In genomic region chr14:30011886-30012560, GRCm38 (mm10) we compare ENCODE assay signal across 13 mouse cellular contexts. TPM values are rescaled to one million over a fixed set of nuclear protein-coding genes. Genes with fewer than 3 reads are reported as not detected.
A peak's percentile ranks its signal among the peaks of the same experiment; 100 is the strongest.
DNase-seq lines count a peak whose midpoint lies in the region; ATAC-seq and TF ChIP-seq lines count a peak whose summit lies in the region.
"Had no signal": no experiment of that assay in that cellular context is flagged by ENCODE, and none has a peak within 500 bp of the region (broad histone marks: within the 10 kb centered on the region; RNA-seq: fewer than 3 reads in every experiment).

No protein-coding gene starts in this region.

- 67% methylated on average over 10 of the region's 10 CpGs for WGBS in forebrain, postnatal 0 days
- 86% methylated on average over 10 of the region's 10 CpGs for WGBS in forebrain, embryonic 13.5 days
- 73% methylated on average over 10 of the region's 10 CpGs for WGBS in midbrain, postnatal 0 days
- WGBS in midbrain, embryonic 15.5 days: 81% methylated on average over 10 of the region's 10 CpGs
- WGBS in limb, embryonic 14.5 days: 67% methylated on average over 10 of the region's 10 CpGs

- H3K4me2 ChIP-seq in forebrain, postnatal 0 days (ENCODE audit: low read depth): no peak overlapping the region
- H3K4me2 ChIP-seq in forebrain, embryonic 13.5 days: no peak overlapping the region
- H3K4me2 ChIP-seq in midbrain, postnatal 0 days (ENCODE audit: low read depth, low read length, poor library complexity, severe bottlenecking): no peak overlapping the region
- H3K4me2 ChIP-seq in midbrain, embryonic 15.5 days: no peak overlapping the region
- H3K4me2 ChIP-seq in limb, embryonic 14.5 days (replicated peaks; ENCODE audit: low read depth, low read length, severe bottlenecking): no peak overlapping the region
- H3K4me2 ChIP-seq: embryonic facial prominence, embryonic 13.5 days; midbrain, embryonic 12.5 days had no signal

- no peak overlapping the region for H3K9ac ChIP-seq in forebrain, postnatal 0 days
- no peak overlapping the region for H3K9ac ChIP-seq in forebrain, embryonic 13.5 days
- no peak overlapping the region for H3K9ac ChIP-seq in midbrain, postnatal 0 days (replicated peaks; ENCODE audit: low read length, poor library complexity, severe bottlenecking)
- no peak overlapping the region for H3K9ac ChIP-seq in midbrain, embryonic 15.5 days
- H3K9ac ChIP-seq in limb, embryonic 14.5 days (ENCODE audit: low read depth, low read length, severe bottlenecking): no peak overlapping the region
- H3K9ac ChIP-seq: embryonic facial prominence, embryonic 13.5 days; midbrain, embryonic 12.5 days had no signal

- H3K4me3 ChIP-seq in forebrain, postnatal 0 days (ENCODE audit: low read depth, low read length): no peak overlapping the region
- no peak overlapping the region for H3K4me3 ChIP-seq in forebrain, embryonic 13.5 days
- no peak overlapping the region for H3K4me3 ChIP-seq in midbrain, postnatal 0 days (ENCODE audit: low read depth, low read length)
- no peak overlapping the region for H3K4me3 ChIP-seq in midbrain, embryonic 15.5 days
- no peak overlapping the region for H3K4me3 ChIP-seq in limb, embryonic 14.5 days (replicated peaks; ENCODE audit: low read length)
- H3K4me3 ChIP-seq: embryonic facial prominence, embryonic 13.5 days; midbrain, embryonic 12.5 days had no signal

- H3K36me3 ChIP-seq in forebrain, postnatal 0 days (ENCODE audit: insufficient read depth): no peaks in the 10 kb centered on the region
- no peaks in the 10 kb centered on the region for H3K36me3 ChIP-seq in forebrain, embryonic 13.5 days (ENCODE audit: poor library complexity, severe bottlenecking)
- no peaks in the 10 kb centered on the region for H3K36me3 ChIP-seq in midbrain, postnatal 0 days (ENCODE audit: insufficient read depth, low read length)
- no peaks in the 10 kb centered on the region for H3K36me3 ChIP-seq in midbrain, embryonic 15.5 days (replicated peaks)
- H3K36me3 ChIP-seq in limb, embryonic 14.5 days (ENCODE audit: control insufficient read depth, insufficient read depth, low read length): no peaks in the 10 kb centered on the region
- H3K36me3 ChIP-seq: embryonic facial prominence, embryonic 13.5 days; midbrain, embryonic 12.5 days had no signal

- peaks cover 11% of the 10 kb centered on the region for H3K4me1 ChIP-seq in forebrain, postnatal 0 days (ENCODE audit: insufficient read depth)
- peaks cover 10% of the 10 kb centered on the region for H3K4me1 ChIP-seq in forebrain, embryonic 13.5 days
- H3K4me1 ChIP-seq in midbrain, postnatal 0 days (ENCODE audit: insufficient read depth, low read length): peaks cover 8% of the 10 kb centered on the region; the same call in 1 of the 2 replicates
- H3K4me1 ChIP-seq in midbrain, embryonic 15.5 days: peaks cover 10% of the 10 kb centered on the region
- peaks cover 20% of the 10 kb centered on the region for H3K4me1 ChIP-seq in limb, embryonic 14.5 days (ENCODE audit: control insufficient read depth, insufficient read depth, low read length)

- no peaks in the 10 kb centered on the region for H3K27me3 ChIP-seq in forebrain, postnatal 0 days (ENCODE audit: insufficient read depth, low read length)
- H3K27me3 ChIP-seq in forebrain, embryonic 13.5 days: peaks cover 24% of the 10 kb centered on the region; the same call in 1 of the 2 replicates
- H3K27me3 ChIP-seq in midbrain, postnatal 0 days (ENCODE audit: insufficient read depth, low read length): peaks cover 5% of the 10 kb centered on the region; the same call in 1 of the 2 replicates
- peaks cover 19% of the 10 kb centered on the region for H3K27me3 ChIP-seq in midbrain, embryonic 15.5 days (replicated peaks)
- peaks cover 7% of the 10 kb centered on the region; the same call in 1 of the 2 replicates for H3K27me3 ChIP-seq in limb, embryonic 14.5 days (ENCODE audit: control insufficient read depth, insufficient read depth, low read length)

- DNase-seq in forebrain, postnatal 0 days: no peak
- peak; percentile 42 for DNase-seq in midbrain, postnatal 0 days (ENCODE audit: low spot score)
- peak; percentile 82 for DNase-seq in kidney, adult 18-20 months
- no peak for DNase-seq in limb, embryonic 14.5 days (ENCODE audit: low spot score)
- no peak for DNase-seq in urinary bladder, postnatal 14 days (ENCODE audit: low spot score)
- no peak for DNase-seq in spleen, adult 18-20 months
- DNase-seq: gastrocnemius, postnatal 14 days; heart, postnatal 4 days; liver had no signal

- H3K9me3 ChIP-seq in forebrain, postnatal 0 days (ENCODE audit: low read length): no peaks in the 10 kb centered on the region
- no peaks in the 10 kb centered on the region for H3K9me3 ChIP-seq in forebrain, embryonic 13.5 days (replicated peaks)
- H3K9me3 ChIP-seq in midbrain, postnatal 0 days (ENCODE audit: low read length): no peaks in the 10 kb centered on the region
- H3K9me3 ChIP-seq in midbrain, embryonic 15.5 days: no peaks in the 10 kb centered on the region
- H3K9me3 ChIP-seq in limb, embryonic 14.5 days (ENCODE audit: control insufficient read depth, low read length): no peaks in the 10 kb centered on the region
- H3K9me3 ChIP-seq: embryonic facial prominence, embryonic 13.5 days; midbrain, embryonic 12.5 days had no signal

- H3K27ac ChIP-seq in forebrain, postnatal 0 days (ENCODE audit: low read depth, low read length): no peak overlapping the region
- H3K27ac ChIP-seq in forebrain, embryonic 13.5 days: no peak overlapping the region
- H3K27ac ChIP-seq in midbrain, postnatal 0 days (ENCODE audit: low read depth, low read length): no peak overlapping the region
- H3K27ac ChIP-seq in midbrain, embryonic 15.5 days: no peak overlapping the region
- H3K27ac ChIP-seq in limb, embryonic 14.5 days (replicated peaks; ENCODE audit: low read depth, low read length): no peak overlapping the region
- H3K27ac ChIP-seq: midbrain, embryonic 12.5 days had no signal

- TF ChIP-seq CTCF in forebrain, postnatal 0 days (IDR thresholded peaks at IDR 0.05; ENCODE audit: low read depth): no peak
- TF ChIP-seq CTCF in midbrain, postnatal 0 days (IDR thresholded peaks at IDR 0.05): no peak

- no peak for TF ChIP-seq POLR2A in limb, embryonic 14.5 days (IDR thresholded peaks at IDR 0.05; ENCODE audit: borderline replicate concordance, extremely low read depth, insufficient read depth, insufficient read length)

- 0 out of 2 replicates have a peak, but pooled peaks have one; percentile 36 for ATAC-seq in forebrain, postnatal 0 days
- ATAC-seq in forebrain, embryonic 13.5 days: no peak
- no peak for ATAC-seq in midbrain, postnatal 0 days (ENCODE audit: low FRiP score)
- no peak for ATAC-seq in midbrain, embryonic 15.5 days (replicated peaks)
- ATAC-seq in limb, embryonic 14.5 days (ENCODE audit: low FRiP score, low read depth): 0 out of 2 replicates have a peak, but pooled peaks have one; percentile 55

RNA-seq across cellular contexts. Expression of gene Chdh, which starts 3.2 kb away (rescaled TPM):
- 0.86 and 1.5 TPM in 2 replicates for total RNA-seq in forebrain, postnatal 0 days (2014; rRNA removed)
- 0.21 TPM in 2 replicates for polyA plus RNA-seq in forebrain, postnatal 0 days (2015; fragmentation: Nextera tagmentation; extraction: Ambion mirVana)
- polyA plus RNA-seq in forebrain, embryonic 13.5 days (2015; fragmentation: Nextera tagmentation; extraction: Ambion mirVana): 0.04 TPM in 2 replicates
- total RNA-seq in midbrain, postnatal 0 days (2014; rRNA removed): 1.6 and 2.5 TPM in 2 replicates
- polyA plus RNA-seq in midbrain, postnatal 0 days (2015; fragmentation: Nextera tagmentation; extraction: Ambion mirVana): 0.34 and 0.65 TPM in 2 replicates
- 0.40 and 0.48 TPM in 2 replicates for polyA plus RNA-seq in midbrain, embryonic 15.5 days (2015; fragmentation: Nextera tagmentation; extraction: Ambion mirVana)
- 1.3 TPM in 2 replicates for polyA plus RNA-seq in limb, embryonic 14.5 days (2012; rRNA removed)
- polyA plus RNA-seq in limb, embryonic 14.5 days (2014; fragmentation: Nextera tagmentation; extraction: Ambion mirVana): 0.43 and 0.66 TPM in 2 replicates

RNA-seq across cellular contexts. Expression of gene Il17rb, which starts 3.3 kb away (rescaled TPM):
- total RNA-seq in forebrain, postnatal 0 days (2014; rRNA removed): 0.71 and 0.92 TPM in 2 replicates
- polyA plus RNA-seq in forebrain, postnatal 0 days (2015; fragmentation: Nextera tagmentation; extraction: Ambion mirVana): 0.54 and 1.1 TPM in 2 replicates
- 0.88 and 1.1 TPM in 2 replicates for polyA plus RNA-seq in forebrain, embryonic 13.5 days (2015; fragmentation: Nextera tagmentation; extraction: Ambion mirVana)
- total RNA-seq in midbrain, postnatal 0 days (2014; rRNA removed): 1.7 and 1.9 TPM in 2 replicates
- polyA plus RNA-seq in midbrain, postnatal 0 days (2015; fragmentation: Nextera tagmentation; extraction: Ambion mirVana): 1.3 and 1.8 TPM in 2 replicates
- 2.1 TPM in 2 replicates for polyA plus RNA-seq in midbrain, embryonic 15.5 days (2015; fragmentation: Nextera tagmentation; extraction: Ambion mirVana)
- polyA plus RNA-seq in limb, embryonic 14.5 days (2012; rRNA removed): 1.3 TPM in 2 replicates
- 1.3 and 1.7 TPM in 2 replicates for polyA plus RNA-seq in limb, embryonic 14.5 days (2014; fragmentation: Nextera tagmentation; extraction: Ambion mirVana)

RNA-seq across cellular contexts. Expression of gene Actr8, which starts 33.9 kb away (rescaled TPM):
- 58.3 and 68.6 TPM in 2 replicates for total RNA-seq in forebrain, postnatal 0 days (2014; rRNA removed)
- polyA plus RNA-seq in forebrain, postnatal 0 days (2015; fragmentation: Nextera tagmentation; extraction: Ambion mirVana): 38.6 and 49.2 TPM in 2 replicates
- polyA plus RNA-seq in forebrain, embryonic 13.5 days (2015; fragmentation: Nextera tagmentation; extraction: Ambion mirVana): 87.0 and 98.0 TPM in 2 replicates
- total RNA-seq in midbrain, postnatal 0 days (2014; rRNA removed): 43.7 and 44.7 TPM in 2 replicates
- 46.5 and 49.0 TPM in 2 replicates for polyA plus RNA-seq in midbrain, postnatal 0 days (2015; fragmentation: Nextera tagmentation; extraction: Ambion mirVana)
- 84.8 and 86.1 TPM in 2 replicates for polyA plus RNA-seq in midbrain, embryonic 15.5 days (2015; fragmentation: Nextera tagmentation; extraction: Ambion mirVana)
- 41.5 and 60.6 TPM in 2 replicates for polyA plus RNA-seq in limb, embryonic 14.5 days (2012; rRNA removed)
- 47.7 and 52.1 TPM in 2 replicates for polyA plus RNA-seq in limb, embryonic 14.5 days (2014; fragmentation: Nextera tagmentation; extraction: Ambion mirVana)

RNA-seq across cellular contexts. Expression of gene Selenok, which starts 43.9 kb away (rescaled TPM):
- 95.6 and 154 TPM in 2 replicates for total RNA-seq in forebrain, postnatal 0 days (2014; rRNA removed)
- polyA plus RNA-seq in forebrain, postnatal 0 days (2015; fragmentation: Nextera tagmentation; extraction: Ambion mirVana): 446 and 494 TPM in 2 replicates
- 396 and 460 TPM in 2 replicates for polyA plus RNA-seq in forebrain, embryonic 13.5 days (2015; fragmentation: Nextera tagmentation; extraction: Ambion mirVana)
- total RNA-seq in midbrain, postnatal 0 days (2014; rRNA removed): 82.8 and 125 TPM in 2 replicates
- polyA plus RNA-seq in midbrain, postnatal 0 days (2015; fragmentation: Nextera tagmentation; extraction: Ambion mirVana): 420 and 430 TPM in 2 replicates
- 360 and 386 TPM in 2 replicates for polyA plus RNA-seq in midbrain, embryonic 15.5 days (2015; fragmentation: Nextera tagmentation; extraction: Ambion mirVana)
- 96.3 and 137 TPM in 2 replicates for polyA plus RNA-seq in limb, embryonic 14.5 days (2012; rRNA removed)
- polyA plus RNA-seq in limb, embryonic 14.5 days (2014; fragmentation: Nextera tagmentation; extraction: Ambion mirVana): 238 and 265 TPM in 2 replicates

Comparison
In these comparisons a context has a peak if more than half of its experiments do, and no peak if none do; other contexts are left out.
1. ATAC-seq: peak in forebrain, postnatal 0 days (single experiment) and limb, embryonic 14.5 days (single experiment); none in forebrain, embryonic 13.5 days (single experiment), midbrain, postnatal 0 days (single experiment) and midbrain, embryonic 15.5 days (single experiment).
2. DNase-seq: peak in midbrain, postnatal 0 days (single experiment) and kidney, adult 18-20 months (single experiment); none in forebrain, postnatal 0 days (single experiment), limb, embryonic 14.5 days (single experiment), urinary bladder, postnatal 14 days (single experiment) and spleen, adult 18-20 months (0 of 2).